Mouse (Mus musculus): Measurements from ENCODE around the gene Creld2.

The Creld2 gene

GRCm38 (mm10) chr15:88874061-88874460 lies 54.6 kb downstream of the Creld2 start:
- DNase-seq: no peak

- DNase-seq: no peak
Measured at GRCm38 (mm10) chr15:88874477-88874876, 55.0 kb downstream of the Creld2 start.

- DNase-seq: no peak
Measured at GRCm38 (mm10) chr15:88875625-88876081, 56.2 kb downstream of the Creld2 start.
